Mouse (Mus musculus): Measurements from ENCODE around the gene Sf3a1.
A peak's percentile ranks its signal among the peaks of the same experiment; 100 is the strongest.
"Not testable (repeated sequence)": the region's sequence is repeated elsewhere in the genome, so short reads cannot be mapped to it uniquely, and the experiment has no call there.

The Sf3a1 gene

GRCm38 (mm10) chr11:4185480-4185879, 25.3 kb downstream of the Sf3a1 start:
- DNase-seq (ENCODE audit: low spot score) = not testable (repeated sequence)

- peak; percentile 98 for DNase-seq (ENCODE audit: low spot score)
Measured at GRCm38 (mm10) chr11:4186486-4187317, 26.6 kb downstream of the Sf3a1 start, which contains the start of gene Tbc1d10a. Gene Tbc1d10a (plus strand): TSS chr11:4186789.

GRCm38 (mm10) chr11:4187318-4187700, 27.2 kb downstream of the Sf3a1 start:
- no peak for DNase-seq (ENCODE audit: low spot score)

GRCm38 (mm10) chr11:4189182-4189581, 29.0 kb downstream of the Sf3a1 start:
- DNase-seq (ENCODE audit: low spot score) = no peak

- no peak for DNase-seq (ENCODE audit: low spot score)
Measured at GRCm38 (mm10) chr11:4190677-4191076, 30.5 kb downstream of the Sf3a1 start.

- no peak for DNase-seq (ENCODE audit: low spot score)
Measured at GRCm38 (mm10) chr11:4192757-4193156, 32.6 kb downstream of the Sf3a1 start.

- DNase-seq (ENCODE audit: low spot score) = no peak
Measured at GRCm38 (mm10) chr11:4193420-4193819, 33.3 kb downstream of the Sf3a1 start.

- DNase-seq (ENCODE audit: low spot score) = no peak
Measured at GRCm38 (mm10) chr11:4195597-4196031, 35.5 kb downstream of the Sf3a1 start.

- DNase-seq (ENCODE audit: low spot score) = no peak
Measured at GRCm38 (mm10) chr11:4196636-4197035, 36.5 kb downstream of the Sf3a1 start.

GRCm38 (mm10) chr11:4197691-4198090, 37.5 kb downstream of the Sf3a1 start:
- DNase-seq (ENCODE audit: low spot score) = no peak

- DNase-seq (ENCODE audit: low spot score) = no peak
Measured at GRCm38 (mm10) chr11:4201981-4202700, 42.0 kb downstream of the Sf3a1 start.

GRCm38 (mm10) chr11:4202995-4203704, 43.0 kb downstream of the Sf3a1 start:
- DNase-seq (ENCODE audit: low spot score) = no peak

- no peak for DNase-seq (ENCODE audit: low spot score)
Measured at GRCm38 (mm10) chr11:4203705-4204074, 43.5 kb downstream of the Sf3a1 start.

- no peak for DNase-seq (ENCODE audit: low spot score)
Measured at GRCm38 (mm10) chr11:4205097-4205655, 45.0 kb downstream of the Sf3a1 start.

- DNase-seq (ENCODE audit: low spot score) = no peak
Measured at GRCm38 (mm10) chr11:4205951-4206350, 45.8 kb downstream of the Sf3a1 start.

GRCm38 (mm10) chr11:4206563-4206962, 46.4 kb downstream of the Sf3a1 start:
- no peak for DNase-seq (ENCODE audit: low spot score)

- DNase-seq (ENCODE audit: low spot score) = no peak
Measured at GRCm38 (mm10) chr11:4207655-4208054, 47.5 kb downstream of the Sf3a1 start.

GRCm38 (mm10) chr11:4209556-4209955, 49.4 kb downstream of the Sf3a1 start:
- DNase-seq (ENCODE audit: low spot score) = no peak

GRCm38 (mm10) chr11:4210786-4211185, 50.6 kb downstream of the Sf3a1 start:
- DNase-seq (ENCODE audit: low spot score) = no peak

- DNase-seq (ENCODE audit: low spot score) = no peak
Measured at GRCm38 (mm10) chr11:4213107-4213506, 53.0 kb downstream of the Sf3a1 start.

GRCm38 (mm10) chr11:4214572-4214971, 54.4 kb downstream of the Sf3a1 start:
- no peak for DNase-seq (ENCODE audit: low spot score)

GRCm38 (mm10) chr11:4215061-4215460, 54.9 kb downstream of the Sf3a1 start:
- DNase-seq (ENCODE audit: low spot score) = no peak

All from embryo, embryonic 10.5 days (tissue).